Mouse (Mus musculus): Measurements from ENCODE around the gene Rab3a. TPM values are rescaled to one million over a fixed set of nuclear protein-coding genes. Genes with fewer than 3 reads are reported as not detected.

Gene Rab3a
- polyA plus RNA-seq, 1 experiment from 2014 or later = 28.6 TPM

GRCm38 (mm10) chr8:70769858-70770257 is 15.4 kb downstream of the Rab3a start:
- DNase-seq (ENCODE audit: low spot score) = no peak
- H3K9me3 ChIP-seq (ENCODE audit: low read length) = no peaks in the 10 kb centered on the region
- no peak overlapping the region for H3K9ac ChIP-seq (replicated peaks; ENCODE audit: low read depth)
- peaks cover 6% of the 10 kb centered on the region; the same call in 1 of the 2 replicates for H3K36me3 ChIP-seq (ENCODE audit: insufficient read depth, low read length)
- no peak for ATAC-seq
- H3K27me3 ChIP-seq (replicated peaks; ENCODE audit: insufficient read depth, low read length) = no peaks in the 10 kb centered on the region
- TF ChIP-seq EP300 (IDR thresholded peaks at IDR 0.05) = no peak
- TF ChIP-seq CTCF (IDR thresholded peaks at IDR 0.05) = no peak
- H3K4me1 ChIP-seq (ENCODE audit: insufficient read depth, low read depth, low read length) = no peaks in the 10 kb centered on the region; the same call in 1 of the 2 replicates
- no peak overlapping the region for H3K4me2 ChIP-seq (replicated peaks; ENCODE audit: low read depth, low read length)
- H3K4me3 ChIP-seq (ENCODE audit: low read depth, low read length) = no peak overlapping the region
- WGBS = 70% methylated on average over 12 of the region's 12 CpGs
- H3K27ac ChIP-seq (ENCODE audit: low read length) = no peak overlapping the region

DNA sequence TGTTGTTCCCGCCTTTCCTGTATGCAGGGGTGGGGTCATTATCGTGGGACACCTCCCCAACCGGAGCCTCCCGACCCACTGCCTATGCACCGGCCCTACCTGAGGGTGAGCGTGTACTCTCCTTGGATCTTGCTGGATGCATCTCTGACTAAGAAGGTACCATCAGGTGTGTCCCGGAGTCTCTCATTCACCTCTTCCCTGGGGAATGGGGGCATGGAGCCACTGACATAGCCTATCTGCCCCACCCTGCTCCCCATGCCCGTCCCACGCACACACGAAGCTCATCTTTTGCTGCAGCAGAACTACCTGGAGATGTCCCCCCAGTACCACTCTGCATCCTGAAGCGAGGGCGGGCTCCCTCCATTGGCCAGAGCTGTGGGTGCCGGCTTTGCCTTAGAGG is 16.3 kb downstream of the Rab3a start:
- Histone ChIP-seq H3K4me2 (replicated peaks; ENCODE audit: low read depth, low read length) (no peak overlapping the region), H3K4me1 (ENCODE audit: insufficient read depth, low read depth, low read length) (peaks cover 5% of the 10 kb centered on the region; the same call in 1 of the 2 replicates), H3K36me3 (ENCODE audit: insufficient read depth, low read length) (peaks cover 6% of the 10 kb centered on the region; the same call in 1 of the 2 replicates), H3K9me3 (ENCODE audit: low read length) (no peaks in the 10 kb centered on the region), H3K4me3 (ENCODE audit: low read depth, low read length) (no peak overlapping the region), H3K27me3 (replicated peaks; ENCODE audit: insufficient read depth, low read length) (no peaks in the 10 kb centered on the region), H3K9ac (replicated peaks; ENCODE audit: low read depth) (no peak overlapping the region), H3K27ac (ENCODE audit: low read length) (no peak overlapping the region)
- TF ChIP-seq CTCF (IDR thresholded peaks at IDR 0.05) = no peak
- no peak for TF ChIP-seq EP300 (IDR thresholded peaks at IDR 0.05)
- 92% methylated on average over 13 of the region's 13 CpGs for WGBS
- DNase-seq (ENCODE audit: low spot score) (no peak), ATAC-seq (no peak)

- WGBS = 82% methylated on average over 7 of the region's 7 CpGs
- TF ChIP-seq EP300 (IDR thresholded peaks at IDR 0.05) = no peak
- TF ChIP-seq CTCF (IDR thresholded peaks at IDR 0.05) = no peak
- no peaks in the 10 kb centered on the region for H3K9me3 ChIP-seq (ENCODE audit: low read length)
These were observed 16.7 kb downstream of the Rab3a start for GRCm38 (mm10) chr8:70771217-70771616.

DNA sequence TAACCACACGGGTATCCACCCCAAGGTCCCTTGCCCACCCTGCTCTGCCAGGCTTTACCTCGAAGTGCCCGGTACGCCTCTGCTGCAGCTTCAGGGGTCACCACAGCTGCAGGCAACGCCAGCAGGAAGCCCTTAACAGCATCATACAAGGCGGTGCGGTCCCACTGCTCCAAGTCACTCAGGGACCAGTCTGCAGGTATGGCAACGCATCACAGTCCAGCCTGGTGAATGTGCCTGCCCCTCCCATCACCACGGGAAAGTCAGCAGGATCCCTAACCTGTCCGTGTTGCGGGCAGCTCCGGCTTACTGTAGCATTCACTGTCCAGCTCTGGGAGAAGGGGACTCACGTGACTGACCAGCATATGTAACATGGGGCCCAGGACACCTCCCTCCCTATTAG is 17.6 kb downstream of the Rab3a start:
- Histone ChIP-seq H3K4me1 (ENCODE audit: insufficient read depth, low read depth, low read length) (peaks cover 10% of the 10 kb centered on the region; the same call in 1 of the 2 replicates), H3K4me2 (replicated peaks; ENCODE audit: low read depth, low read length) (no peak overlapping the region), H3K27ac (ENCODE audit: low read length) (no peak overlapping the region), H3K4me3 (ENCODE audit: low read depth, low read length) (no peak overlapping the region), H3K9me3 (ENCODE audit: low read length) (no peaks in the 10 kb centered on the region), H3K36me3 (ENCODE audit: insufficient read depth, low read length) (peaks cover 6% of the 10 kb centered on the region; the same call in 1 of the 2 replicates), H3K9ac (replicated peaks; ENCODE audit: low read depth) (no peak overlapping the region), H3K27me3 (replicated peaks; ENCODE audit: insufficient read depth, low read length) (no peaks in the 10 kb centered on the region)
- DNase-seq (ENCODE audit: low spot score) (no peak), ATAC-seq (no peak)
- no peak for TF ChIP-seq CTCF (IDR thresholded peaks at IDR 0.05)
- TF ChIP-seq EP300 (IDR thresholded peaks at IDR 0.05) = no peak
- WGBS = 95% methylated on average over 13 of the region's 13 CpGs

More at GRCm38 (mm10) chr8:70771217-70771616, 16.7 kb downstream of the Rab3a start:
- no peak for DNase-seq (ENCODE audit: low spot score)
- no peak for ATAC-seq
- Histone ChIP-seq H3K4me1 (ENCODE audit: insufficient read depth, low read depth, low read length) (peaks cover 10% of the 10 kb centered on the region; the same call in 1 of the 2 replicates), H3K36me3 (ENCODE audit: insufficient read depth, low read length) (peaks cover 6% of the 10 kb centered on the region; the same call in 1 of the 2 replicates), H3K27me3 (replicated peaks; ENCODE audit: insufficient read depth, low read length) (no peaks in the 10 kb centered on the region), H3K9ac (replicated peaks; ENCODE audit: low read depth) (no peak overlapping the region), H3K4me2 (replicated peaks; ENCODE audit: low read depth, low read length) (no peak overlapping the region), H3K27ac (ENCODE audit: low read length) (no peak overlapping the region), H3K4me3 (ENCODE audit: low read depth, low read length) (no peak overlapping the region)

GRCm38 (mm10) chr8:70772890-70773289 is 18.4 kb downstream of the Rab3a start:
- Histone ChIP-seq H3K9ac (replicated peaks; ENCODE audit: low read depth) (no peak overlapping the region), H3K4me3 (ENCODE audit: low read depth, low read length) (no peak overlapping the region), H3K36me3 (ENCODE audit: insufficient read depth, low read length) (peaks cover 6% of the 10 kb centered on the region; the same call in 1 of the 2 replicates), H3K4me2 (replicated peaks; ENCODE audit: low read depth, low read length) (no peak overlapping the region), H3K4me1 (ENCODE audit: insufficient read depth, low read depth, low read length) (peaks cover 10% of the 10 kb centered on the region; the same call in 1 of the 2 replicates), H3K27ac (ENCODE audit: low read length) (0 out of 2 replicates have a peak overlapping the region, but pooled peaks have one; percentile 21), H3K27me3 (replicated peaks; ENCODE audit: insufficient read depth, low read length) (no peaks in the 10 kb centered on the region), H3K9me3 (ENCODE audit: low read length) (no peaks in the 10 kb centered on the region)
- no peak for ATAC-seq
- WGBS = 60% methylated on average over 9 of the region's 9 CpGs
- no peak for TF ChIP-seq EP300 (IDR thresholded peaks at IDR 0.05)
- TF ChIP-seq CTCF (IDR thresholded peaks at IDR 0.05) = no peak
- DNase-seq (ENCODE audit: low spot score) = peak; percentile 54

- no peaks in the 10 kb centered on the region for H3K9me3 ChIP-seq (ENCODE audit: low read length)
- H3K4me3 ChIP-seq (ENCODE audit: low read depth, low read length) = no peak overlapping the region
- H3K4me1 ChIP-seq (ENCODE audit: insufficient read depth, low read depth, low read length) = peaks cover 10% of the 10 kb centered on the region; the same call in 1 of the 2 replicates
- H3K36me3 ChIP-seq (ENCODE audit: insufficient read depth, low read length) = peaks cover 6% of the 10 kb centered on the region; the same call in 1 of the 2 replicates
- no peaks in the 10 kb centered on the region for H3K27me3 ChIP-seq (replicated peaks; ENCODE audit: insufficient read depth, low read length)
- H3K4me2 ChIP-seq (replicated peaks; ENCODE audit: low read depth, low read length) = no peak overlapping the region
- no peak for TF ChIP-seq EP300 (IDR thresholded peaks at IDR 0.05)
- no peak for TF ChIP-seq CTCF (IDR thresholded peaks at IDR 0.05)
- no peak for DNase-seq (ENCODE audit: low spot score)
- H3K27ac ChIP-seq (ENCODE audit: low read length) = 0 out of 2 replicates have a peak overlapping the region, but pooled peaks have one; percentile 54
- ATAC-seq = no peak
- H3K9ac ChIP-seq (replicated peaks; ENCODE audit: low read depth) = no peak overlapping the region
- WGBS = 72% methylated on average over 5 of the region's 5 CpGs
These were observed 18.9 kb downstream of the Rab3a start for GRCm38 (mm10) chr8:70773410-70773809.
